Mouse (Mus musculus) G1E (cell line): ENCODE measurements around the gene Mlip. TPM values are rescaled to one million over a fixed set of nuclear protein-coding genes. Genes with fewer than 3 reads are reported as not detected.

Experiments
- ATAC-seq: 2 replicates; pipeline ENCODE4 v1.8.0; 2016; ENCODE audit warnings: mild to moderate bottlenecking; ENCODE audit not compliant: insufficient number of reproducible peaks, poor library complexity, low FRiP score, severe bottlenecking; ENCODE audit errors: extremely low read depth
- DNase-seq: peaks from one replicate; pipeline ENCODE4 v3.0.0; 2012; ENCODE audit warnings: low spot score
- H3K27me3 ChIP-seq: 2 replicates; pipeline ENCODE4 v1.6.1; 2012; ENCODE audit warnings: mild to moderate bottlenecking, low read length, inconsistent platforms; ENCODE audit not compliant: insufficient read depth
- H3K36me3 ChIP-seq: replicated peaks from 2 replicates; pipeline ENCODE3; 2012; ENCODE audit warnings: mild to moderate bottlenecking, inconsistent platforms
- H3K4me1 ChIP-seq: 2 replicates; pipeline ENCODE4 v1.6.1; 2012; ENCODE audit warnings: low read depth, low read length, inconsistent platforms, mixed read lengths; ENCODE audit not compliant: insufficient read depth
- H3K4me3 ChIP-seq: 2 replicates; pipeline ENCODE4 v1.5.1; 2012; ENCODE audit warnings: low read depth, mild to moderate bottlenecking, inconsistent platforms, low read length, moderate library complexity, mixed read lengths
- H3K9me3 ChIP-seq: replicated peaks from 2 replicates; pipeline ENCODE4 v1.6.1; 2012; ENCODE audit warnings: inconsistent platforms
- CTCF ChIP-seq: IDR thresholded peaks from 2 replicates; pipeline ENCODE4 v1.5.1; 2012; ENCODE audit warnings: low read depth, low read length, inconsistent platforms, mixed read lengths
- GATA1 ChIP-seq: IDR thresholded peaks from 2 replicates; pipeline ENCODE4 v1.6.1; 2012; ENCODE audit warnings: borderline replicate concordance, low read length, inconsistent platforms, mixed read lengths
- GATA2 ChIP-seq: IDR thresholded peaks from 2 replicates; pipeline ENCODE4 v1.6.1; 2012; ENCODE audit warnings: low read depth, low read length, inconsistent platforms, borderline replicate concordance
- POLR2AphosphoS5 ChIP-seq: IDR thresholded peaks from 2 replicates; pipeline ENCODE4 v1.6.1; 2012; ENCODE audit warnings: low read depth, low read length, inconsistent platforms; ENCODE audit not compliant: insufficient replicate concordance
- TAL1 ChIP-seq: conservative IDR thresholded peaks from 2 replicates; pipeline ENCODE4 v1.6.1; 2012; ENCODE audit warnings: low read depth, low read length, inconsistent platforms, mixed read lengths
- polyA plus RNA-seq: library from polyadenylated mRNA; stranded (reverse); fragments of >175 nt; gene quantifications from 2 replicates; pipeline ENCODE4 v1.2.3, GENCODE M21; 2012
- total RNA-seq, 2 experiments: library from RNA; stranded (forward) in 1 of 2; stranded (reverse) in 1 of 2; fragments of 200-1000 nt in 1 of 2; fragments of >200 nt in 1 of 2; fragmentation: Nextera tagmentation in 1 of 2; gene quantifications; 2 replicates each; pipeline ENCODE4 v1.2.3; 2014 to 2017

The Mlip gene
- total RNA-seq (2014; fragmentation: Nextera tagmentation) (not detected in 2 replicates), total RNA-seq (2017) (0.06 and 0.16 TPM in 2 replicates), polyA plus RNA-seq (not detected in 2 replicates)

- no peak for TF ChIP-seq GATA1
- TF ChIP-seq TAL1: no peak
- no peak for TF ChIP-seq CTCF
- TF ChIP-seq GATA2: no peak
- no peak for TF ChIP-seq POLR2AphosphoS5
- Histone ChIP-seq H3K4me1 (no peaks in the 10 kb centered on the region), H3K9me3 (peaks cover 26% of the 10 kb centered on the region), H3K4me3 (no peak within 1 kb of the TSS), H3K27me3 (no peaks in the 10 kb centered on the region), H3K36me3 (no peaks in the 10 kb centered on the region)
- ATAC-seq: no peak
- DNase-seq: no peak
Observed at GRCm38 (mm10) chr9:77352432-77353175, at the start of gene Mlip. Gene Mlip, minus strand, starts transcription at chr9:77352969.

- ATAC-seq: no peak
- no peak for TF ChIP-seq TAL1
- TF ChIP-seq GATA2: no peak
- TF ChIP-seq CTCF: no peak
- no peak for TF ChIP-seq POLR2AphosphoS5
- TF ChIP-seq GATA1: no peak
- H3K27me3 ChIP-seq: no peaks in the 10 kb centered on the region
- no peak for DNase-seq
- H3K9me3 ChIP-seq: peaks cover 30% of the 10 kb centered on the region
- no peaks in the 10 kb centered on the region for H3K36me3 ChIP-seq
- H3K4me1 ChIP-seq: no peaks in the 10 kb centered on the region
- no peak overlapping the region for H3K4me3 ChIP-seq
Observed at GRCm38 (mm10) chr9:77399801-77400200, 47.0 kb upstream of the Mlip start.

- Histone ChIP-seq H3K27me3 (no peaks in the 10 kb centered on the region), H3K36me3 (no peaks in the 10 kb centered on the region), H3K4me3 (no peak overlapping the region), H3K4me1 (no peaks in the 10 kb centered on the region), H3K9me3 (peaks cover 32% of the 10 kb centered on the region)
- DNase-seq: no peak
- no peak for ATAC-seq
- TF ChIP-seq GATA2 (no peak), CTCF (no peak)
Observed at GRCm38 (mm10) chr9:77398856-77399631, 46.3 kb upstream of the Mlip start.

- Histone ChIP-seq H3K36me3 (no peaks in the 10 kb centered on the region), H3K4me1 (no peaks in the 10 kb centered on the region), H3K27me3 (no peaks in the 10 kb centered on the region), H3K4me3 (no peak overlapping the region), H3K9me3 (peaks cover 28% of the 10 kb centered on the region)
- no peak for ATAC-seq
- TF ChIP-seq GATA1 (no peak), CTCF (no peak), TAL1 (no peak), GATA2 (no peak), POLR2AphosphoS5 (no peak)
- no peak for DNase-seq
Observed at GRCm38 (mm10) chr9:77397027-77397426, 44.3 kb upstream of the Mlip start.

GRCm38 (mm10) chr9:77391248-77391647 is 38.5 kb upstream of the Mlip start:
- DNase-seq (no peak), ATAC-seq (no peak)
- Histone ChIP-seq H3K9me3 (peaks cover 44% of the 10 kb centered on the region), H3K27me3 (no peaks in the 10 kb centered on the region), H3K36me3 (no peaks in the 10 kb centered on the region), H3K4me3 (no peak overlapping the region), H3K4me1 (no peaks in the 10 kb centered on the region)
- no peak for TF ChIP-seq CTCF
- no peak for TF ChIP-seq GATA2
- TF ChIP-seq GATA1: no peak
- TF ChIP-seq TAL1: no peak
- no peak for TF ChIP-seq POLR2AphosphoS5

GRCm38 (mm10) chr9:77388956-77389355 is 36.2 kb upstream of the Mlip start:
- DNase-seq (no peak), ATAC-seq (no peak)
- TF ChIP-seq GATA1 (no peak), POLR2AphosphoS5 (no peak), GATA2 (no peak), CTCF (no peak), TAL1 (no peak)
- no peak overlapping the region for H3K4me3 ChIP-seq
- no peaks in the 10 kb centered on the region for H3K27me3 ChIP-seq
- H3K36me3 ChIP-seq: no peaks in the 10 kb centered on the region
- H3K9me3 ChIP-seq: peaks cover 47% of the 10 kb centered on the region
- H3K4me1 ChIP-seq: no peaks in the 10 kb centered on the region
